ENCODE assay signal across 11 mouse cellular contexts in the genomic region with DNA sequence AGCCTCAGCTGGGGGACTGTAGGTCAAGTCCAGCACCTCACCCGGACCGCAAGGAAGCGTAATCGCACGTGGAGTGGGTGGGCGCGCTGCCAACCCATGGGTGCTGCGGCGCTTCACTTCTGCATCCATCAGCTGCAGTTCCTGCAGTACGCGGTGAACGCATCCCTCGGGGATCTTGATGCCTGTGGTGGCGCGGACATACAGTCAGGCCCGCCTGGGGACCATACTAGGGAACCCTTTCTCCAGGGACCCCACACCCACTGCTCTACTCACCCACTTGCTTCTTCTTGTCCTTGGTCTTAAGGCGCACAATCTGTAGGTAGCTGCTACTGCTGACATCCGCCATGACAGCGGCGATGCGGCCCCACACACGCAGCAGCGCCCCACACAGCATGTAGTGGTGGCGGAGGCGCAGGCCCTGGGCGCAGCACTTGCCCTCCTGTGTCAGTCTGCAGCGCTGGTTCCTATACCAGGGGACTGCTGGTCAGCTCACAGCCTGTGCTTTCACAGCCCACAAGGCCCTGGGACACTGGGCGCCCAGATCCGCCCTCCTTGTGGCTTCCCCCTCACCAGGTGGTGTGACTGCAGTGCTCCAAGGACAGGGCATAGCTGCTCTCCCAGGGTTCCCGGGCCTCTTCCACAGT. TPM values are rescaled to one million over a fixed set of nuclear protein-coding genes. Genes with fewer than 3 reads are reported as not detected.
A peak's percentile ranks its signal among the peaks of the same experiment; 100 is the strongest.
DNase-seq lines count a peak whose midpoint lies in the region.
"Had no signal": no experiment of that assay in that cellular context is flagged by ENCODE, and none has a peak within 500 bp of the region (broad histone marks: within the 10 kb centered on the region; RNA-seq: fewer than 3 reads in every experiment).

No protein-coding gene starts in this region.

- no peak overlapping the region for H3K4me3 ChIP-seq in limb, embryonic 10.5 days

- H3K27me3 ChIP-seq in limb, embryonic 10.5 days (ENCODE audit: low read depth, poor library complexity, severe bottlenecking) = no peaks in the 10 kb centered on the region

- 77% methylated on average over 30 of the region's 30 CpGs for WGBS in limb, embryonic 10.5 days

- intact Hi-C loops in left cerebral cortex, postnatal 36 days (cut with DNase I) = no loop called here

- peaks cover 75% of the 10 kb centered on the region for H3K36me3 ChIP-seq in limb, embryonic 10.5 days

- peak overlapping the region; percentile 9 for H3K27ac ChIP-seq in limb, embryonic 10.5 days

- peaks cover 31% of the 10 kb centered on the region for H3K4me1 ChIP-seq in limb, embryonic 10.5 days

- H3K9me3 ChIP-seq in limb, embryonic 10.5 days (replicated peaks) = no peaks in the 10 kb centered on the region

- DNase-seq in gastrocnemius, postnatal 25 days = peak; percentile 11
- no peak for DNase-seq in gastrocnemius, postnatal 10 days
- DNase-seq in left cerebral cortex, postnatal 36 days (ENCODE audit: low spot score in 2 of 2) = peak; percentile 31 to 32
- no peak for DNase-seq in left cerebral cortex, adult 11 months (ENCODE audit: low spot score)
- peak; percentile 59 for DNase-seq in right cerebral cortex, postnatal 14 days
- DNase-seq in right cerebral cortex, postnatal 25 days = no peak
- no peak for DNase-seq in limb, embryonic 10.5 days (ENCODE audit: low spot score)
- DNase-seq in urinary bladder, postnatal 25 days (ENCODE audit: low spot score) = no peak
- DNase-seq: adrenal gland, adult 8-10 months; layer of hippocampus, adult 9-11 months; left cerebral cortex, postnatal 4 days had no signal

RNA-seq across cellular contexts. Expression of a gene that starts 10.8 kb away (rescaled TPM):
- 100 to 1,000 TPM; 527 to 618 TPM for total RNA-seq in gastrocnemius, postnatal 25 days (2021)
- 100 to 1,000 TPM; 380 to 398 TPM for total RNA-seq in gastrocnemius, postnatal 10 days (2021)
- 100 to 1,000 TPM; 468 to 559 TPM for total RNA-seq in left cerebral cortex, postnatal 36 days (2021)
- 589 and 631 TPM in 2 replicates for polyA plus RNA-seq in limb, embryonic 10.5 days (2016; fragmentation: Nextera tagmentation; extraction: Ambion mirVana)

RNA-seq across cellular contexts. Expression of a gene that starts 18.2 kb away (rescaled TPM):
- 10 to 100 TPM; 43.2 to 45.5 TPM for total RNA-seq in gastrocnemius, postnatal 25 days (2021)
- 10 to 100 TPM; 62.1 to 62.7 TPM for total RNA-seq in gastrocnemius, postnatal 10 days (2021)
- total RNA-seq in left cerebral cortex, postnatal 36 days (2021) = 10 to 100 TPM; 69.2 to 83.6 TPM
- polyA plus RNA-seq in limb, embryonic 10.5 days (2016; fragmentation: Nextera tagmentation; extraction: Ambion mirVana) = 319 and 357 TPM in 2 replicates

RNA-seq across cellular contexts. Expression of a gene that starts 41.4 kb away (rescaled TPM):
- total RNA-seq in gastrocnemius, postnatal 25 days (2021) = 1 to 10 TPM; 1.0 to 2.1 TPM
- 1 to 10 TPM; 2.0 to 3.5 TPM for total RNA-seq in gastrocnemius, postnatal 10 days (2021)
- total RNA-seq in left cerebral cortex, postnatal 36 days (2021) = 1 to 10 TPM; 3.3 to 5.3 TPM
- polyA plus RNA-seq in limb, embryonic 10.5 days (2016; fragmentation: Nextera tagmentation; extraction: Ambion mirVana) = 14.9 and 15.5 TPM in 2 replicates

RNA-seq across cellular contexts. Expression of a gene that starts 47.6 kb away (rescaled TPM):
- total RNA-seq in gastrocnemius, postnatal 25 days (2021) = 1 to 10 TPM; 5.6 to 6.7 TPM
- 10 to 100 TPM in 1 of 2 experiments, 1 to 10 TPM in 1; 7.7 to 11.6 TPM for total RNA-seq in gastrocnemius, postnatal 10 days (2021)
- total RNA-seq in left cerebral cortex, postnatal 36 days (2021) = 10 to 100 TPM; 14.5 to 25.5 TPM
- polyA plus RNA-seq in limb, embryonic 10.5 days (2016; fragmentation: Nextera tagmentation; extraction: Ambion mirVana) = 17.1 and 18.4 TPM in 2 replicates

RNA-seq across cellular contexts. Expression of a gene that starts 57.8 kb away (rescaled TPM):
- total RNA-seq in gastrocnemius, postnatal 25 days (2021) = 100 to 1,000 TPM in 1 of 2 experiments, 10 to 100 TPM in 1; 99.8 to 120 TPM
- 100 to 1,000 TPM; 105 to 110 TPM for total RNA-seq in gastrocnemius, postnatal 10 days (2021)
- total RNA-seq in left cerebral cortex, postnatal 36 days (2021) = 100 to 1,000 TPM in 1 of 2 experiments, 10 to 100 TPM in 1; 94.4 to 100 TPM
- polyA plus RNA-seq in limb, embryonic 10.5 days (2016; fragmentation: Nextera tagmentation; extraction: Ambion mirVana) = 16.1 and 17.0 TPM in 2 replicates

Comparison
In these comparisons a context has a peak if more than half of its experiments do, and no peak if none do; other contexts are left out.
1. DNase-seq: peak in gastrocnemius, postnatal 25 days (single experiment), left cerebral cortex, postnatal 36 days (2 of 2) and right cerebral cortex, postnatal 14 days (single experiment); none in gastrocnemius, postnatal 10 days (single experiment), left cerebral cortex, adult 11 months (single experiment), right cerebral cortex, postnatal 25 days (single experiment), limb, embryonic 10.5 days (single experiment) and urinary bladder, postnatal 25 days (single experiment).